Mouse (Mus musculus): ENCODE measurements around the gene Cox11.

DNA sequence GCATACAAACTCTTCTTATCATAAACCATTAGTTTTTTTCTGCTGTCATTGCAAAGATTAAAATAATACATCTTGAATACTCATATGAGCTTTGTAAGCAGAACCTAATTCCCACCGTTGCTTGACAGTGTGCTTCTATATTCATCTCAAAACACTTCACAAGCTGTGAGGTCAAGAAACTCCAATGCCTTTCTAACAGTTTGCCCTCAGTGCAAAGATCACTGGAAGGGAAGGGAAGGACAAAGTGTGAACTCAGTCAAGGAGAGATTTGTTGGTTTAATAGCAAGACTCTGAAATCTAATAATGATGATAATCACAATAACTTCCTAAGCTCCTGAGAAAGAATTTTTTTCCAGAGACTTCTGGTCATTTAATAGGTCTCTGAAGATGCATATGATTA is 10.2 kb upstream of the Cox11 start:
- TF ChIP-seq POLR2A (IDR thresholded peaks at IDR 0.05; ENCODE audit: insufficient read depth, low read depth, low read length) (no peak), CTCF (IDR thresholded peaks at IDR 0.05; ENCODE audit: insufficient read depth, low read depth, low read length) (no peak)
